Mouse (Mus musculus) gastrocnemius, adult 8-10 months (tissue): ENCODE data around the gene Vav3. TPM values are rescaled to one million over a fixed set of nuclear protein-coding genes. Genes with fewer than 3 reads are reported as not detected.

Experiments
- DNase-seq, 2 experiments: peaks; one replicate each; pipeline ENCODE4 v3.0.0; 2022; ENCODE audit warnings: low spot score in 2 of 2
- total RNA-seq, 4 experiments: library from RNA; stranded (reverse); gene quantifications; 2 replicates each; pipeline ENCODE4 v1.2.4; 2022

The Vav3 gene
- total RNA-seq, 4 experiments from 2014 or later = 0.70 to 2.0 (median 1.2) TPM

- DNase-seq = no peak
These were observed 159.5 kb downstream of the Vav3 start for GRCm38 (mm10) chr3:109499861-109500456.

GRCm38 (mm10) chr3:109509784-109510183 is 169.3 kb downstream of the Vav3 start:
- DNase-seq = no peak

- no peak for DNase-seq
These were observed 171.4 kb downstream of the Vav3 start for GRCm38 (mm10) chr3:109511849-109512248.

- DNase-seq = no peak
These were observed 175.0 kb downstream of the Vav3 start for GRCm38 (mm10) chr3:109515479-109515878.

GRCm38 (mm10) chr3:109516372-109516771 is 175.9 kb downstream of the Vav3 start:
- no peak for DNase-seq

- DNase-seq = no peak
These were observed 181.7 kb downstream of the Vav3 start for GRCm38 (mm10) chr3:109522115-109522514.

GRCm38 (mm10) chr3:109525825-109526224 is 185.4 kb downstream of the Vav3 start:
- DNase-seq = no peak

GRCm38 (mm10) chr3:109526246-109526645 is 185.8 kb downstream of the Vav3 start:
- peak; percentile 27 to 36 for DNase-seq

- DNase-seq = no peak
These were observed 186.2 kb downstream of the Vav3 start for GRCm38 (mm10) chr3:109526651-109527050.

GRCm38 (mm10) chr3:109528688-109529087 is 188.2 kb downstream of the Vav3 start:
- no peak for DNase-seq

- no peak for DNase-seq
These were observed 197.2 kb downstream of the Vav3 start for GRCm38 (mm10) chr3:109537686-109538085.

- no peak for DNase-seq
These were observed 199.6 kb downstream of the Vav3 start for GRCm38 (mm10) chr3:109540009-109540408.

- DNase-seq = no peak
These were observed 204.2 kb downstream of the Vav3 start for GRCm38 (mm10) chr3:109544476-109545221.

GRCm38 (mm10) chr3:109557329-109557728 is 216.9 kb downstream of the Vav3 start:
- no peak for DNase-seq

- DNase-seq = no peak
These were observed 220.8 kb downstream of the Vav3 start for GRCm38 (mm10) chr3:109561295-109561694.

- DNase-seq = no peak
These were observed 221.3 kb downstream of the Vav3 start for GRCm38 (mm10) chr3:109561776-109562175.

- DNase-seq = no peak
These were observed 221.8 kb downstream of the Vav3 start for GRCm38 (mm10) chr3:109562268-109562667.

- DNase-seq = no peak
These were observed 224.0 kb downstream of the Vav3 start for GRCm38 (mm10) chr3:109564443-109564842.

- DNase-seq = no peak
These were observed 228.3 kb downstream of the Vav3 start for GRCm38 (mm10) chr3:109568542-109569265.

GRCm38 (mm10) chr3:109571483-109571882 is 231.0 kb downstream of the Vav3 start:
- DNase-seq = no peak

GRCm38 (mm10) chr3:109572871-109573270 is 232.4 kb downstream of the Vav3 start:
- no peak for DNase-seq

- no peak for DNase-seq
These were observed 233.2 kb downstream of the Vav3 start for GRCm38 (mm10) chr3:109573549-109574146.
